Mouse (Mus musculus): ENCODE data around the gene Fam171b. TPM values are rescaled to one million over a fixed set of nuclear protein-coding genes. Genes with fewer than 3 reads are reported as not detected.

Fam171b gene
- polyA plus RNA-seq (2012; rRNA removed; ENCODE audit: low replicate concordance), result 0.98 and 1.5 TPM in 2 replicates

DNA sequence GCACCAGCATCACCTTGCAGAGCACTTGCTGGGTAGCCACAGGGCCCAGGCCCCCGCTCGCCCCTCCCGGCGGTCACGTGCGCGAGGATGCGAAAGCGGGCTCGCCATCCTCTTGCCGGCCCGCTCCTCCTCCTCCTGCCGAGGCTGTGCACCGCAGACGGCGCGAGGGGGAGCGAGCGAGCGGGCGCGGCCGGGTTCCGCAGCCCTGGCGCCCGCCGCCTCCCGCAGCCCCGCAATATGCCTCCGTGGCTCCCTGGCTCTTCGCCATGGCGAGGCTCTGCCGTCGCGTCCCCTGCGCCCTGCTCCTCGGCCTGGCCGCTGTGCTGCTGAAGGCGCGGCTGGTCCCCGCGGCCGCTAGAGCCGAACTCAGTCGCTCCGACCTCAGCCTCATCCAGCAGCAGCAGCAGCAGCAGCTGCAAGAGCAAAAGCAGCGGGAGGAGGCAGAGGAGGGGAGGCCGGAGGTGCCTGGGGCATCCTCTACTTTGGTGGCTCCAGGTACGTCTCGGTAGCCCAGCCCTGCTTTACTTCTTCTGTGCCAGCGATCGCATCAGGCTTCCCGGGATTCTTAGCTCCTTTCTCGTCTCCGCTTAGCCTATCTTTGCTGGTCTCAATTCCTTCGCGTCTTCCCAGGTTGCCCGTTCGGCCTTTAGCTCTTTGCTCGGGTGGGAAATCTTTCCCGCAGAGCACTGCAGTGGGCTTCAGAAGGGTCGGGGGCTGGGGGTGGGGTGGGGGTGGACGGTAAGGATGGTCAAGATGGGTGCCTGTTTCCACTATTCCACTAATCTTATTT lies at the start of gene Fam171b:
TSS of gene Fam171b (plus strand) at position 154 of the 790 bp plus-strand sequence.

Other genes with a start within 250 kb of the Fam171b start
- gene Zc3h15, start 168.2 kb upstream of the Fam171b start, polyA plus RNA-seq (2012; rRNA removed; ENCODE audit: low replicate concordance), result 4.6 and 13.1 TPM in 2 replicates
- 22.4 and 114 TPM in 2 replicates for gene Itgav, start 88.2 kb upstream of the Fam171b start, polyA plus RNA-seq (2012; rRNA removed; ENCODE audit: low replicate concordance)
- gene Zswim2, start 128.6 kb downstream of the Fam171b start, polyA plus RNA-seq (2012; rRNA removed; ENCODE audit: low replicate concordance), result not detected in 2 replicates
- gene Gm13698, start 143.1 kb downstream of the Fam171b start, polyA plus RNA-seq (2012; rRNA removed; ENCODE audit: low replicate concordance), result not detected in 2 replicates
- gene Gm13693, start 148.9 kb downstream of the Fam171b start, polyA plus RNA-seq (2012; rRNA removed; ENCODE audit: low replicate concordance), result not detected in 2 replicates
- not detected in 2 replicates for gene Gm13695, start 154.7 kb downstream of the Fam171b start, polyA plus RNA-seq (2012; rRNA removed; ENCODE audit: low replicate concordance)
- not detected in 2 replicates for gene Gm13696, start 160.5 kb downstream of the Fam171b start, polyA plus RNA-seq (2012; rRNA removed; ENCODE audit: low replicate concordance)
- not detected in 2 replicates for gene Gm13694, start 166.3 kb downstream of the Fam171b start, polyA plus RNA-seq (2012; rRNA removed; ENCODE audit: low replicate concordance)
- gene Gm13697, start 172.1 kb downstream of the Fam171b start, polyA plus RNA-seq (2012; rRNA removed; ENCODE audit: low replicate concordance), result not detected in 2 replicates
- gene Gm13691, start 177.9 kb downstream of the Fam171b start, polyA plus RNA-seq (2012; rRNA removed; ENCODE audit: low replicate concordance), result not detected in 2 replicates

Measured in mammary gland, adult 2 months (tissue).